Mouse (Mus musculus): ENCODE measurements around the gene Ptov1.
A peak's percentile ranks its signal among the peaks of the same experiment; 100 is the strongest.
"Not testable (repeated sequence)": the region's sequence is repeated elsewhere in the genome, so short reads cannot be mapped to it uniquely, and the experiment has no call there.

Ptov1 gene

GRCm38 (mm10) chr7:44886964-44887363, 17.4 kb upstream of the Ptov1 start:
- no peak for DNase-seq

- no peak for DNase-seq
Measured at GRCm38 (mm10) chr7:44884637-44885036, 15.0 kb upstream of the Ptov1 start.

- no peak for DNase-seq
Measured at GRCm38 (mm10) chr7:44883036-44883435, 13.4 kb upstream of the Ptov1 start.

- no peak for DNase-seq
Measured at GRCm38 (mm10) chr7:44877833-44878232, 8.2 kb upstream of the Ptov1 start.

- DNase-seq: not testable (repeated sequence)
Measured at GRCm38 (mm10) chr7:44871774-44872173, 2.2 kb upstream of the Ptov1 start.

- peak; percentile 44 for DNase-seq
Measured at GRCm38 (mm10) chr7:44871181-44871580, 1.6 kb upstream of the Ptov1 start.

GRCm38 (mm10) chr7:44870614-44871013, 1.0 kb upstream of the Ptov1 start:
- DNase-seq: peak; percentile 58

- DNase-seq: peak; percentile 81
Measured at GRCm38 (mm10) chr7:44868919-44869696, 480 bp downstream of the Ptov1 start.

GRCm38 (mm10) chr7:44868465-44868864, 1.1 kb downstream of the Ptov1 start:
- peak; percentile 59 for DNase-seq

- peak; percentile 52 for DNase-seq
Measured at GRCm38 (mm10) chr7:44867802-44868201, 1.8 kb downstream of the Ptov1 start.

GRCm38 (mm10) chr7:44867010-44867702, 2.4 kb downstream of the Ptov1 start:
- peak; percentile 69 for DNase-seq

- DNase-seq: peak; percentile 75
Measured at GRCm38 (mm10) chr7:44866276-44867009, 3.1 kb downstream of the Ptov1 start.

- peak; percentile 69 for DNase-seq
Measured at GRCm38 (mm10) chr7:44864595-44865542, 4.7 kb downstream of the Ptov1 start.

GRCm38 (mm10) chr7:44863982-44864494, 5.5 kb downstream of the Ptov1 start:
- no peak for DNase-seq

GRCm38 (mm10) chr7:44863210-44863609, 6.4 kb downstream of the Ptov1 start:
- DNase-seq: peak; percentile 52

GRCm38 (mm10) chr7:44862434-44862833, 7.2 kb downstream of the Ptov1 start:
- DNase-seq: no peak

GRCm38 (mm10) chr7:44861429-44861816, 8.2 kb downstream of the Ptov1 start:
- DNase-seq: peak; percentile 64

- peak; percentile 68 for DNase-seq
Measured at GRCm38 (mm10) chr7:44860576-44861428, 8.8 kb downstream of the Ptov1 start.

GRCm38 (mm10) chr7:44859896-44860295, 9.7 kb downstream of the Ptov1 start:
- peak; percentile 59 for DNase-seq

GRCm38 (mm10) chr7:44857905-44858304, 11.7 kb downstream of the Ptov1 start:
- peak; percentile 72 for DNase-seq

- peak; percentile 86 for DNase-seq
Measured at GRCm38 (mm10) chr7:44857042-44857552, 12.5 kb downstream of the Ptov1 start, which contains the start of gene Pnkp. Gene Pnkp, plus strand, starts transcription at chr7:44857139.

Data from cerebellum, adult 11-12 months (tissue).